Mouse (Mus musculus) forebrain, embryonic 10.5 days (tissue): ENCODE measurements around the gene Nlrp4c. TPM values are rescaled to one million over a fixed set of nuclear protein-coding genes. Genes with fewer than 3 reads are reported as not detected.

Experiments used
- DNase-seq: peaks from one replicate; pipeline ENCODE4 v3.0.0-alpha.2; 2017; ENCODE audit warnings: low spot score; ENCODE audit errors: extremely low spot score
- H3K27ac ChIP-seq: fragments of 300-500 bp; sonication (generic); 2 replicates; pipeline ENCODE4 v1.5.1; 2016; ENCODE audit warnings: mild to moderate bottlenecking
- H3K27me3 ChIP-seq: fragments of 300-500 bp; sonication (generic); 2 replicates; pipeline ENCODE4 v1.6.1; 2016; ENCODE audit warnings: mild to moderate bottlenecking; ENCODE audit not compliant: poor library complexity, severe bottlenecking
- H3K36me3 ChIP-seq: fragments of 300-500 bp; sonication (generic); replicated peaks from 2 replicates; pipeline ENCODE4 v1.6.1; 2016; ENCODE audit warnings: mild to moderate bottlenecking, moderate library complexity
- H3K4me1 ChIP-seq: fragments of 300-500 bp; sonication (generic); 2 replicates; pipeline ENCODE4 v1.6.1; 2016
- H3K4me3 ChIP-seq: fragments of 300-500 bp; sonication (generic); 2 replicates; pipeline ENCODE4 v1.5.1; 2016; ENCODE audit warnings: mild to moderate bottlenecking, moderate library complexity
- H3K9me3 ChIP-seq: fragments of 300-500 bp; sonication (generic); 2 replicates; pipeline ENCODE4 v1.6.1; 2016; ENCODE audit warnings: mild to moderate bottlenecking, moderate library complexity
- WGBS: fragments of 180-500 bp; shearing (Covaris S2); methylation state at CpG from one replicate; pipeline ENCODE4 v1.1.7; 2016; 5-methylcytosine and 5-hydroxymethylcytosine counted together
- polyA plus RNA-seq: library from polyadenylated mRNA; unstranded; fragments of >200 nt; fragmentation: Nextera tagmentation; extraction: Ambion mirVana; gene quantifications from 2 replicates; pipeline ENCODE4 v1.2.1, GENCODE M21; 2016

Gene Nlrp4c
- polyA plus RNA-seq, 1 experiment from 2014 or later: not detected

DNA sequence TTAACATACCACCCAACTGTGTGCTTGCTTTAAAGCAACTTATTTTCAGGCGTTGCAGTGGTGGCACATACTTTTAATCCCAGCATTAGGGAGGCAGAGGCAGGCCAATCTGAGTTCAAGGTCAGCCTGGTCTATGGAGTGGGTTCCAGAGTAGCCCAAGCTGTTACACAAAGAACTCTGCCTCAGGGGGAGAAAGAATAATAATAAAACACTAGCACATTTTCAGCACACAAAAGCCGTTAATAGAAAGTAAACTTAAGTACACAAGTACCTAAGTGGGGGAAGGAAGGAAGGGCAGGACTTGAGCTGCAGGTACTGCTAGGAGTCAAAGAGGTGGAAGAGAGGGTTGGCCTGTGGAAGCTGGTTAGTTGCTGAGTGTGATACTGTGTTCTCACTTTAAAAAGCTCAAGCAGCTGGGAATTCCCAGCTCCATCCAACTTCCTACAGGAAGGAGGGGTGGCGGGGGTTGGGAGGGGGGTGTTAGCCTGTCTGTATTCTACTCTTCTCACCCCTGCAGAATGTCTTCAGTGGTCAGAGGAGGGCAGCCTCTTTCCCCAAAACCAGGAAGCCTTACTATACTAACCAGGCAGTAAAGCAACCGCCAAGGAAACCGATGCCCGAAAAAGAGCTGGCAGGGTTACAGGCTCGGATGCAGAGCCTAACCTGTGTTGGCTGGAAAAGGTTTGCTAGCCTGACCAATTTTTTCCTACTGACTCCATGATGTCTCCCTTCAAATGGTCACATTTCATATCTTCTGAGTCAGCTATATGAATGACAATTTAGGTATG, 101.4 kb downstream of the Nlrp4c start:
- no peak overlapping the region for H3K27ac ChIP-seq
- no peak overlapping the region for H3K4me3 ChIP-seq
- no peaks in the 10 kb centered on the region for H3K9me3 ChIP-seq
- peaks cover 15% of the 10 kb centered on the region for H3K36me3 ChIP-seq
- H3K27me3 ChIP-seq: no peaks in the 10 kb centered on the region
- DNase-seq: no peak
- WGBS: 90% methylated on average over 7 of the region's 7 CpGs
- H3K4me1 ChIP-seq: peaks cover 15% of the 10 kb centered on the region

GRCm38 (mm10) chr7:6146982-6147325, 102.0 kb downstream of the Nlrp4c start:
- DNase-seq: no peak
- Histone ChIP-seq H3K9me3 (no peaks in the 10 kb centered on the region), H3K27ac (no peak overlapping the region), H3K27me3 (no peaks in the 10 kb centered on the region), H3K4me3 (no peak overlapping the region), H3K36me3 (peaks cover 10% of the 10 kb centered on the region), H3K4me1 (peaks cover 15% of the 10 kb centered on the region)
- WGBS: 90% methylated on average over 2 of the region's 2 CpGs

DNA sequence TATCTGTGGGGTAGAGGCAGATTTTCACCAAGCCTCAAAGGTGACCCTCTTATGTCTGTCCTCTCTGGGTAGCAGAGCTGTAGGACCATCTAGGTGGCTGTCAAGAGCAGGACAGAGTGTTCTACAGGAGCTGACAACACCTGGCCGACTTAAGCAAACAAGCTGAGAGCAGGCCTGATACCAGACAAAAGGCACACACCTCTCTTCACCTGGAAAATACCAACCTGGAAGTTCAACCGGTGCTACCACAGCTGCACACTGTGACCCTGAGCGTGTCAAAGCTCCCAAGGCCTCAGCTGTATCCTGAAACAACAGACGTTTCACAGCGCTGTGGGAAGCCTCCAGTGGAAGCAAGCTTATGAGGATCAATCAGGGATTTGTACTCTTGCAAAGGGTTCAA, 102.7 kb downstream of the Nlrp4c start:
- no peak for DNase-seq
- peaks cover 15% of the 10 kb centered on the region for H3K4me1 ChIP-seq
- peaks cover 6% of the 10 kb centered on the region for H3K36me3 ChIP-seq
- H3K27ac ChIP-seq: no peak overlapping the region
- 90% methylated on average over 5 of the region's 5 CpGs for WGBS
- H3K9me3 ChIP-seq: no peaks in the 10 kb centered on the region
- no peaks in the 10 kb centered on the region for H3K27me3 ChIP-seq
- no peak overlapping the region for H3K4me3 ChIP-seq

GRCm38 (mm10) chr7:6151266-6151665, 106.3 kb downstream of the Nlrp4c start:
- no peaks in the 10 kb centered on the region for H3K27me3 ChIP-seq
- 93% methylated on average over 1 of the region's 1 CpGs for WGBS
- H3K4me1 ChIP-seq: peaks cover 36% of the 10 kb centered on the region
- no peak overlapping the region for H3K4me3 ChIP-seq
- DNase-seq: no peak
- 0 out of 2 replicates have a peak, but pooled peaks cover 5% of the 10 kb centered on the region for H3K9me3 ChIP-seq
- 0 out of 2 replicates have a peak, but pooled peaks cover 3% of the 10 kb centered on the region for H3K36me3 ChIP-seq
- no peak overlapping the region for H3K27ac ChIP-seq

DNA sequence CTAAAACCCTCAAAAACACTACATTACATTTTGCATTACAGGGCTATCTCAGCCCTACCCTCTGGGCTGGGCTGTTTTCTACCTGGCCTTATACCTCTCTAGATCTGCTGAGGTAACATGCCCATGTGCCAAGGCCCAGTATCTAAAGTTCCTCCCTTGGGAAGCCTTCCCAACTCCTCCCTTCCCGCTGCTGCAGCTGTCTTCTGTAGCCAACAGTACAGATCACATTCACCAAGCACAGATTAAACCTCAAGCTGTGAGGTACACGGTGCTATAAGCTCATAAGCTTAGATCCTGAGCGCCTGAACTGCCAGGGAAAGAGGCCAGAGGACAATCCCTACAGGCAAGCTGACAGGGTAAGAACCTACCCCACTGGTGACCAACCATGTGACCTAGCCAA, 107.1 kb downstream of the Nlrp4c start:
- Histone ChIP-seq H3K27me3 (no peaks in the 10 kb centered on the region), H3K4me1 (peaks cover 43% of the 10 kb centered on the region), H3K27ac (no peak overlapping the region), H3K36me3 (0 out of 2 replicates have a peak, but pooled peaks cover 3% of the 10 kb centered on the region), H3K4me3 (no peak overlapping the region), H3K9me3 (0 out of 2 replicates have a peak, but pooled peaks cover 5% of the 10 kb centered on the region)
- no peak for DNase-seq
- WGBS: 85% methylated on average over 3 of the region's 3 CpGs

GRCm38 (mm10) chr7:6153131-6153530, 108.2 kb downstream of the Nlrp4c start:
- DNase-seq: no peak
- H3K27ac ChIP-seq: no peak overlapping the region
- 90% methylated on average over 3 of the region's 3 CpGs for WGBS
- H3K27me3 ChIP-seq: no peaks in the 10 kb centered on the region
- H3K4me1 ChIP-seq: peaks cover 40% of the 10 kb centered on the region
- no peaks in the 10 kb centered on the region for H3K36me3 ChIP-seq
- peak overlapping the region; percentile 87; the same call in 1 of the 2 replicates for H3K4me3 ChIP-seq
- 0 out of 2 replicates have a peak, but pooled peaks cover 5% of the 10 kb centered on the region for H3K9me3 ChIP-seq

DNA sequence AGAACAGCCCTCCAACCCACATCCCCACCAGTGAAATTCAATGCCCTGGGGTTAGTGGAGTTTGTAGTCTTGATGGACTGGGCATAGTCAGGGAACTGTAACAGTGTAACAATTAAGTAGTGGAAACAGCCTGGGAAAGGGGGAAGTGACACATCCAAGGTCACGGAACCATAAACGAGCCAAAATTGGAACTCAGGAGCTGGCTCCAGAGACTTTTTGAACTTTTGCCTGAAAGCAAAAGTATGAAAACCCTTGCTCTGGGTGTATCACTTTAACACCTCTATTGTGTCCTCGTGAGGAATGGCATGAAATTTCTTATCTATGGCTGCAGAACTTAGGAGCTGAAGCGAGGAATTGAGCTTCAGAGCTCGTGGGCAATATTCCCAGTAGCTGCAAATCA, 109.2 kb downstream of the Nlrp4c start:
- peaks cover 30% of the 10 kb centered on the region for H3K4me1 ChIP-seq
- H3K27ac ChIP-seq: no peak overlapping the region; the same call in 1 of the 2 replicates
- 0 out of 2 replicates have a peak, but pooled peaks cover 5% of the 10 kb centered on the region for H3K9me3 ChIP-seq
- DNase-seq: no peak
- H3K27me3 ChIP-seq: no peaks in the 10 kb centered on the region
- WGBS: 91% methylated on average over 5 of the region's 5 CpGs
- H3K4me3 ChIP-seq: peak overlapping the region; percentile 87
- no peaks in the 10 kb centered on the region for H3K36me3 ChIP-seq

Other genes starting within 250 kb of the Nlrp4c start
- not detected in 2 replicates for gene Vmn1r63, start 239.7 kb upstream of the Nlrp4c start, polyA plus RNA-seq
- not detected in 2 replicates for gene Vmn1r64, start 160.6 kb upstream of the Nlrp4c start, polyA plus RNA-seq
- gene Vmn1r65, start 34.2 kb upstream of the Nlrp4c start, polyA plus RNA-seq: not detected in 2 replicates
- gene Zfp787, start 110.8 kb downstream of the Nlrp4c start, polyA plus RNA-seq: 23.7 and 24.4 TPM in 2 replicates
- gene Zfp444, start 127.1 kb downstream of the Nlrp4c start, polyA plus RNA-seq: 69.8 and 78.2 TPM in 2 replicates
- gene Galp, start 151.9 kb downstream of the Nlrp4c start, polyA plus RNA-seq: not detected in 2 replicates
- gene Zscan5b, start 177.1 kb downstream of the Nlrp4c start, polyA plus RNA-seq: not detected in 2 replicates
- not detected in 2 replicates for gene Epp13, start 207.5 kb downstream of the Nlrp4c start, polyA plus RNA-seq
- 6.3 and 6.6 TPM in 2 replicates for gene Zfp667, start 241.4 kb downstream of the Nlrp4c start, polyA plus RNA-seq